Mouse (Mus musculus): ENCODE measurements around the gene Peak1.

DNA sequence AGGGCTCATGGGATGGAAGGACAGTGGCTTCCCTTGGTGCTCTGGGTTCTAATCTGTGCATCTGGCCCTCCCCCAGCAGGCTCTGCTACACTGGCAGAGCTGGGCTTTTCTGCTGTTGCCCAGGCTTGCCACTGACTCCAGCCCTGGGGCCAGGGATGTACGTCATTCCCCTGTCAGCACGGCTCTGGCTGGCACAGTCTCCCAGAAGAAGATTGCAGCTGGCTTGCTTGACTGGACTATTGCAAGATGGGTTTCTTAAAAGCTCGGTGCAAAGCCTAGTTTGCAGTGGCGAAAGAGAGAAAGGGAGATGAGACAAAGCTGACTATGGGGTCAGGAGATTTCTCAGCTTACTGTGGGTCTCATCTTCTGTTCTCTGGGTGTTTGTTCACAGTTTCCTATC is 240.5 kb downstream of the Peak1 start:
- TF ChIP-seq CTCF (IDR thresholded peaks at IDR 0.05; ENCODE audit: extremely low read depth, insufficient read length, insufficient replicate concordance, low read depth, low read length) (no peak), POLR2A (IDR thresholded peaks at IDR 0.05; ENCODE audit: low read depth, low read length) (no peak)

Data from small intestine, adult 2 months (tissue).